Mouse (Mus musculus): ENCODE data around the gene Plch2.

The Plch2 gene

GRCm38 (mm10) chr4:154934800-154935199 lies 121.8 kb downstream of the Plch2 start:
- CTCF ChIA-PET, result interaction anchor here (1.1 kb wide), 1 partner anchor 15 kb away, joined by 3 read pairs; no protein-coding TSS in a partner anchor

- CTCF ChIA-PET, result interaction anchor here (0.6 kb wide), 1 partner anchor 14 kb away, joined by 3 read pairs; no protein-coding TSS in a partner anchor
Observed at GRCm38 (mm10) chr4:154933306-154933907, 123.2 kb downstream of the Plch2 start.
